Mouse (Mus musculus) lung, embryonic 14.5 days (tissue): Measurements from ENCODE around the gene Usp54. TPM values are rescaled to one million over a fixed set of nuclear protein-coding genes. Genes with fewer than 3 reads are reported as not detected.

Source experiments
- ATAC-seq: fragments of 200-750 bp; cut with Nextera tagmentation; 2 replicates; pipeline ENCODE4 v1.8.0; 2017; ENCODE audit warnings: mild to moderate bottlenecking, moderate TSS enrichment, moderate library complexity; ENCODE audit not compliant: insufficient read depth
- DNase-seq: peaks from one replicate; pipeline ENCODE4 v3.0.0-alpha.2; 2015
- H3K27ac ChIP-seq: fragments of 300-500 bp; sonication (generic); 2 replicates; pipeline ENCODE4 v1.5.1; 2014; ENCODE audit warnings: low read depth, mild to moderate bottlenecking, moderate library complexity
- H3K27me3 ChIP-seq: fragments of 300-500 bp; sonication (generic); 2 replicates; pipeline ENCODE4 v1.6.1; 2014; ENCODE audit warnings: low read length, control low read depth; ENCODE audit not compliant: insufficient read depth
- H3K36me3 ChIP-seq: fragments of 300-500 bp; sonication (generic); 2 replicates; pipeline ENCODE4 v1.6.1; 2014; ENCODE audit warnings: control low read depth; ENCODE audit not compliant: insufficient read depth
- H3K4me1 ChIP-seq: fragments of 300-500 bp; sonication (generic); 2 replicates; pipeline ENCODE4 v1.6.1; 2014; ENCODE audit warnings: antibody characterized with exemption, control low read depth; ENCODE audit not compliant: insufficient read depth
- H3K4me2 ChIP-seq: fragments of 300-500 bp; sonication (generic); 2 replicates; pipeline ENCODE4 v1.6.1; 2014; ENCODE audit warnings: mild to moderate bottlenecking
- H3K4me3 ChIP-seq: fragments of 300-500 bp; sonication (generic); 2 replicates; pipeline ENCODE4 v1.5.1; 2014; ENCODE audit warnings: low read depth, low read length
- H3K9ac ChIP-seq: fragments of 300-500 bp; sonication (generic); 2 replicates; pipeline ENCODE4 v1.6.1; 2014
- H3K9me3 ChIP-seq: fragments of 300-500 bp; sonication (generic); 2 replicates; pipeline ENCODE4 v1.6.1; 2016; ENCODE audit warnings: low read depth, low read length, control low read depth
- CTCF ChIP-seq: IDR thresholded peaks from 2 replicates; pipeline ENCODE4 v1.5.1; 2016; ENCODE audit warnings: antibody characterized with exemption, low read depth
- WGBS: fragments of 180-500 bp; shearing (Covaris S2); extraction: QIAGEN DNeasy Blood & Tissue Kit; methylation state at CpG from one replicate; pipeline ENCODE4 v1.1.7; 2014; 5-methylcytosine and 5-hydroxymethylcytosine counted together
- polyA plus RNA-seq: library from polyadenylated mRNA; unstranded; fragments of >200 nt; fragmentation: Nextera tagmentation; extraction: Ambion mirVana; gene quantifications from 2 replicates; pipeline ENCODE4 v1.2.1, GENCODE M21; 2014

Gene Usp54
- polyA plus RNA-seq, 1 experiment from 2014 or later, result 10.0 TPM

DNA sequence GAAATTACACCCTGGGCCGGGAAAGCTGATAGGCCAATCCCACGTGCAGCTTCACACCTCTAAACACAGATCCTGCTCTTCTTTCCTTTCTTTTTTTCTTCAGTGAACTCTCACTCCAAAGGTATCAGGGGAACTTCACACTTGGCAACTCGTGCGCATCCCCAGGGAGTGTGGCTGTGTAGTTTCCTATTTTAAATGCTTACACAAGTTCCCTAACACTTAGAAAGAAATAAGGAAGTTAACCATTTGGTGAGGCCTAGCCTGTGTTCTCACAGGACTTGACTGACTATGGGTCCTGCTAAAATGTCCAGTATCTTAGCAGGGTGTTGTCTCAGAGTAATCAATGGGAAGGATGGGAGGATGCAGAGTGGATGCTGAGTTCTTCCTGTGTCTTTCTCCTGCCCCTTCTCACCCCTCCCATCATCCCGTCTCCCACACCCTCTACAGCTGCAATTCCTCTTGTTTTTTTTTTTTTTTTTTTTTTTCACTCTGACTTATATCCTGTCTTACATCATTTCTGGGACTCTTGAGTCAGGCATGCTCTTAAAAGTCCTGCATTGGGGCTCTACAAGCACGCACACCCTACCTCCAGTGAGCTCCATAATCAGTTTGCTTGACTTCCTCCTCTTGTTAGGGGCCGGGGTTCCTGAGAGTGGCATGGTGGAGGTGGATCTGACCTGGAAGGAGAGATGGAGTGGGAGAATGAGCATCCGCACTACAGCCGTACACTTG, 14.0 kb upstream of the Usp54 start:
- H3K9me3 ChIP-seq, result no peaks in the 10 kb centered on the region
- H3K4me1 ChIP-seq, result no peaks in the 10 kb centered on the region
- no peak for DNase-seq
- no peak overlapping the region for H3K27ac ChIP-seq
- 68% methylated on average over 9 of the region's 9 CpGs for WGBS
- no peak for ATAC-seq
- H3K4me2 ChIP-seq, result no peak overlapping the region
- no peak for TF ChIP-seq CTCF
- no peaks in the 10 kb centered on the region for H3K27me3 ChIP-seq
- no peak overlapping the region for H3K9ac ChIP-seq
- H3K4me3 ChIP-seq, result no peak overlapping the region
- H3K36me3 ChIP-seq, result no peaks in the 10 kb centered on the region

DNA sequence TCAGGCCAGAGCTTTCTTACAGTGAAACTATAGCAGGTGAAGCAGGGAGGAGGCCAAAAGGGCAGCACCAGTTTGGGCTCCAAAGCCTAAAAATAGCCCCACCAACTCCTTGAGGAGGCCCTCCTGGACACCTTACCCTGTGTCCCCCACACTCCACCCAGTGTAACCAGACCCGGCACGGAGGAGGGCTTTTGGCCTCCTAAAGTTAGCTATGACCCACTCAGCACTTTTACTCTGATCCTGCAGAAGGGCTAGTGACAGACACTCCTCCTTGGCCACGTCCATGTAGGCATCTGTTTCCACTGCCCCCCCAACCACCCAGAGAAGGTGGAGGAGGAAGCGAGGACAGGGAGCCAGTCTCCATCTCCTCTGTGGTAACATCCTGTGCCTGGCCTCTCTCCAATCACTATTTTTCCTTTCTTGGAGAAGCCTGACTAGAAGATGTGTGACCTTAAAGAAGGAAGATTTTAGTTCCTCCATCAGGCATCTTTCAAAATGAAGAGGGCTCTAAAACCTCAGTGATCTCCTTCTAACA, 10.9 kb upstream of the Usp54 start:
- 49% methylated on average over 4 of the region's 4 CpGs for WGBS
- H3K4me1 ChIP-seq, result no peaks in the 10 kb centered on the region
- H3K4me3 ChIP-seq, result no peak overlapping the region
- ATAC-seq, result no peak
- H3K4me2 ChIP-seq, result no peak overlapping the region
- no peaks in the 10 kb centered on the region for H3K27me3 ChIP-seq
- H3K9me3 ChIP-seq, result no peaks in the 10 kb centered on the region
- no peak overlapping the region for H3K9ac ChIP-seq
- no peak overlapping the region for H3K27ac ChIP-seq
- no peak for DNase-seq
- no peak for TF ChIP-seq CTCF
- no peaks in the 10 kb centered on the region for H3K36me3 ChIP-seq

DNA sequence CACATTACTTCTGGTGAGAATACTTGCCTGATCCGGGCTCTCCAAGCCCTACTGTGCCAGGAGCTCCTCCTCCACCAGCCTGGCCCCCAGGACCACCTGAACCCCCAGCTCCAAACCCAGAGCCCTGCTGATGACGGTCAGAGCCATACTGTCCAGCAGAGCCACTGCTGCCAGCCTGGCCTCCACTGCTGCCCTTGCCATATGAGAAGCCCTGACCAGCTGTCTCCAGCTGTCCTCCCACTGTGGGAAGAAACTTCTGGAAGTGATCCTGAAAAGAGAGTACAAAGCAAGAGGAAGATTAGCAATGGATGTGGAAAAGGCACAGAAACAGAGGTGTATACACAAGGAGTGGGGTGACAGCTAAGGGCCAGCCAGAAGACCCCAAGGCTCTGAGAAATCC, 10.1 kb upstream of the Usp54 start:
- no peaks in the 10 kb centered on the region for H3K36me3 ChIP-seq
- H3K9ac ChIP-seq, result no peak overlapping the region
- WGBS, result 81% methylated on average over 2 of the region's 2 CpGs
- DNase-seq (no peak), ATAC-seq (no peak)
- H3K4me3 ChIP-seq, result no peak overlapping the region
- H3K4me2 ChIP-seq, result no peak overlapping the region
- H3K9me3 ChIP-seq, result no peaks in the 10 kb centered on the region
- H3K27me3 ChIP-seq, result no peaks in the 10 kb centered on the region
- no peaks in the 10 kb centered on the region for H3K4me1 ChIP-seq
- H3K27ac ChIP-seq, result no peak overlapping the region
- no peak for TF ChIP-seq CTCF

DNA sequence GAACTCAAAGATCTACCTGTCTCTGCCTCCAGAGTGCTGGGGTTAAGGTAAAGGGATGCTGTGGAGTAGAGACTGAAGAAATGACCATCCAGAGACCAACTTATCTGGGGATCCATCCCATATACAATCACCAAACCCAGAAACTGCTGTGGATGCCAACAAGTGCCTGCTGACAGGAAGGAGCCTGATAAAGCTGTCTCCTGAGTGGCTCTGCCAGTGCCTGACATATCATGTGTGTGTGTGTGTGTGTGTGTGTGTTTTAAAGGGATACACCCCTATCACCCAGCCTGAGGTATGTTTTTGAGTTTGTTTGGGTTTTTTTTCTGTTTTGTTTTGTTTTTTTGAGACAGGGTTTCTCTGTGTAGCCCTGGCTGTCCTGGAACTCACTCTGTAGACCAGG, 5.5 kb upstream of the Usp54 start:
- Histone ChIP-seq H3K4me3 (no peak overlapping the region), H3K27me3 (no peaks in the 10 kb centered on the region), H3K4me2 (no peak overlapping the region), H3K36me3 (no peaks in the 10 kb centered on the region), H3K4me1 (0 out of 2 replicates have a peak, but pooled peaks cover 2% of the 10 kb centered on the region), H3K9ac (no peak overlapping the region), H3K27ac (no peak overlapping the region), H3K9me3 (no peaks in the 10 kb centered on the region)
- DNase-seq (no peak), ATAC-seq (no peak)
- no peak for TF ChIP-seq CTCF

GRCm38 (mm10) chr14:20645547-20645946, 4.7 kb upstream of the Usp54 start:
- Histone ChIP-seq H3K4me3 (no peak overlapping the region), H3K4me1 (0 out of 2 replicates have a peak, but pooled peaks cover 2% of the 10 kb centered on the region), H3K36me3 (no peaks in the 10 kb centered on the region), H3K4me2 (no peak overlapping the region), H3K9ac (no peak overlapping the region), H3K27ac (no peak overlapping the region), H3K9me3 (no peaks in the 10 kb centered on the region), H3K27me3 (no peaks in the 10 kb centered on the region)
- DNase-seq (peak; percentile 35), ATAC-seq (no peak)
- 29% methylated on average over 3 of the region's 3 CpGs for WGBS
- peak; percentile 41 for TF ChIP-seq CTCF

- Histone ChIP-seq H3K36me3 (no peaks in the 10 kb centered on the region), H3K4me2 (peak overlapping the region; percentile 89), H3K27ac (peak overlapping the region; percentile 85), H3K9me3 (no peaks in the 10 kb centered on the region), H3K27me3 (no peaks in the 10 kb centered on the region), H3K9ac (peak overlapping the region; percentile 78), H3K4me1 (0 out of 2 replicates have a peak, but pooled peaks cover 2% of the 10 kb centered on the region), H3K4me3 (peak overlapping the region; percentile 76)
- no peak for DNase-seq
- 12% methylated on average over 10 of the region's 10 CpGs for WGBS
- no peak; the same call in 1 of the 2 replicates for ATAC-seq
- TF ChIP-seq CTCF, result no peak
These were observed 594 bp upstream of the Usp54 start for GRCm38 (mm10) chr14:20641438-20641875.

DNA sequence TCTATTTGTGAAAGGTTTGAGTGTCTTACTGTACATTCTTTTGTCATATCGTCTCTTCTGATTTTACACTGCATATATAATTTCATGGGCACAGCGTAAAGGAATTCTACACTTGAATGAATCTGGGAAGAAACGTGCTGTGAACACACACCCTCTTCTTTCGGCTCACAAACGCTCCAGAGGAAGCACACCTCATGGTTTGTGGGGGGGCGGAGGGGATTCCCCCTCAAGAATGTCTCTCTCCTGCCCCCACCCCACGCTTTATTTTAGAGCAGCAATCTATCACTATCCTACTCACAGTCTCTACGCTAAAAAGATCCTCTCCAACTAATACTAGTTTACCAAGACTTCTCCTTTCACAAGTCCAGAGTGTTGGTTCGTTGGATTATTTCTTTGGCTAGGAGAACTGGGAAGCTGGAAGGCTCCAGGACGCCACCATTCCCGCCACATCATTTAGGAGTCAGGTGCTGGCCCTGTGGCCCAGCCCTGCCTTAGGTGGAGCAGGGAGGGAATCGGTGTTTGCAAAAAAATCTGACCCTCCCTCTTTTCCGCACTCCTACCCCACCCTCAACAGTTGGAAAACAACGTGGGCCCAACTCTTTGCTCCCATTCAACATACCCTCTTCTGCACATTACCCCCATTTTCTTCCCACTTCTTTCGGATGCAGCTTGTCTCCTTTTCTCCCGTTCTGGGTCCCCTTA, 794 bp downstream of the Usp54 start:
- WGBS, result 2% methylated on average over 16 of the region's 16 CpGs
- no peaks in the 10 kb centered on the region for H3K27me3 ChIP-seq
- TF ChIP-seq CTCF, result no peak
- DNase-seq (peak; percentile 27), ATAC-seq (peak; percentile 70)
- peak overlapping the region; percentile 64 for H3K27ac ChIP-seq
- H3K9me3 ChIP-seq, result no peaks in the 10 kb centered on the region
- H3K36me3 ChIP-seq, result no peaks in the 10 kb centered on the region
- H3K9ac ChIP-seq, result peak overlapping the region; percentile 78
- H3K4me2 ChIP-seq, result peak overlapping the region; percentile 89
- peak overlapping the region; percentile 76 for H3K4me3 ChIP-seq
- 0 out of 2 replicates have a peak, but pooled peaks cover 2% of the 10 kb centered on the region for H3K4me1 ChIP-seq
